Mouse (Mus musculus) ovary, postnatal 10 days (tissue): Measurements from ENCODE around the gene Dgkg.

Source experiments
- DNase-seq: peaks from one replicate; pipeline ENCODE4 v3.0.0; 2022; ENCODE audit warnings: low spot score

The Dgkg gene

GRCm38 (mm10) chr16:22656533-22657444 is at the start of gene Dgkg:
Dgkg (minus strand) TSS chr16:22657221.
- no peak for DNase-seq

- DNase-seq = no peak
Measured at GRCm38 (mm10) chr16:22704946-22705345, 47.9 kb upstream of the Dgkg start.

GRCm38 (mm10) chr16:22704136-22704535 is 47.1 kb upstream of the Dgkg start:
- no peak for DNase-seq

GRCm38 (mm10) chr16:22698846-22699760 is 42.1 kb upstream of the Dgkg start:
- no peak for DNase-seq

GRCm38 (mm10) chr16:22698101-22698500 is 41.1 kb upstream of the Dgkg start:
- no peak for DNase-seq

- no peak for DNase-seq
Measured at GRCm38 (mm10) chr16:22689622-22690021, 32.6 kb upstream of the Dgkg start.

GRCm38 (mm10) chr16:22687711-22688230 is 30.8 kb upstream of the Dgkg start:
- no peak for DNase-seq

GRCm38 (mm10) chr16:22683605-22684004 is 26.6 kb upstream of the Dgkg start:
- DNase-seq = no peak

- DNase-seq = no peak
Measured at GRCm38 (mm10) chr16:22682727-22683126, 25.7 kb upstream of the Dgkg start.

GRCm38 (mm10) chr16:22679641-22680040 is 22.6 kb upstream of the Dgkg start:
- DNase-seq = no peak

- no peak for DNase-seq
Measured at GRCm38 (mm10) chr16:22674636-22675035, 17.6 kb upstream of the Dgkg start.

- DNase-seq = no peak
Measured at GRCm38 (mm10) chr16:22674164-22674563, 17.1 kb upstream of the Dgkg start.

GRCm38 (mm10) chr16:22664033-22664432 is 7.0 kb upstream of the Dgkg start:
- DNase-seq = no peak

GRCm38 (mm10) chr16:22663136-22663535 is 6.1 kb upstream of the Dgkg start:
- no peak for DNase-seq

- DNase-seq = no peak
Measured at GRCm38 (mm10) chr16:22661076-22661475, 4.1 kb upstream of the Dgkg start.

GRCm38 (mm10) chr16:22657874-22658789 is 1.1 kb upstream of the Dgkg start:
- no peak for DNase-seq

GRCm38 (mm10) chr16:22655812-22656211 is 1.2 kb downstream of the Dgkg start:
- DNase-seq = no peak

GRCm38 (mm10) chr16:22655223-22655622 is 1.8 kb downstream of the Dgkg start:
- DNase-seq = no peak

- DNase-seq = no peak
Measured at GRCm38 (mm10) chr16:22654477-22654835, 2.6 kb downstream of the Dgkg start.

- no peak for DNase-seq
Measured at GRCm38 (mm10) chr16:22653817-22654476, 3.1 kb downstream of the Dgkg start.

GRCm38 (mm10) chr16:22651244-22651643 is 5.8 kb downstream of the Dgkg start:
- DNase-seq = no peak
